Comparison of ENCODE assay signal across 7 mouse cellular contexts in genomic region chr16:34700165-34700827, GRCm38 (mm10). TPM values are rescaled to one million over a fixed set of nuclear protein-coding genes. Genes with fewer than 3 reads are reported as not detected.
A peak's percentile ranks its signal among the peaks of the same experiment; 100 is the strongest.
DNase-seq lines count a peak whose midpoint lies in the region; ATAC-seq and TF ChIP-seq lines count a peak whose summit lies in the region.

No protein-coding gene starts in this region.

- peak; percentile 90 for TF ChIP-seq CTCF in intestine, postnatal 0 days (IDR thresholded peaks at IDR 0.05; ENCODE audit: low read depth)

- ATAC-seq in intestine, postnatal 0 days = peak; percentile 56
- ATAC-seq in midbrain, embryonic 11.5 days (ENCODE audit: low FRiP score) = peak; percentile 57; the same call in 1 of the 2 replicates

- no peak overlapping the region for H3K27ac ChIP-seq in intestine, postnatal 0 days (ENCODE audit: low read depth, low read length)
- no peak overlapping the region for H3K27ac ChIP-seq in midbrain, embryonic 11.5 days (ENCODE audit: low read depth, low read length)

- no peak overlapping the region for H3K4me2 ChIP-seq in intestine, postnatal 0 days (replicated peaks; ENCODE audit: low read depth)
- H3K4me2 ChIP-seq in midbrain, embryonic 11.5 days = no peak overlapping the region

- intact Hi-C loops in left cerebral cortex, postnatal 36 days (cut with DNase I) = loop anchor here (1.0 to 10.0 kb wide), 5 partner anchors 33 to 505 kb away; no protein-coding TSS in a partner anchor

- DNase-seq in adrenal gland, postnatal 10 days = peak; percentile 82
- DNase-seq in embryo, embryonic 9.5 days (ENCODE audit: extremely low spot score) = peak; percentile 64
- peak; percentile 91 for DNase-seq in heart, adult 11 months
- peak; percentile 56 to 71 for DNase-seq in left cerebral cortex, postnatal 36 days (ENCODE audit: low spot score in 2 of 2)
- peak; percentile 97 for DNase-seq in midbrain, embryonic 11.5 days (ENCODE audit: low spot score, missing footprints)
- DNase-seq in spleen, adult 12 weeks (ENCODE audit: low spot score) = peak; percentile 17

- 0 out of 2 replicates have a peak, but pooled peaks cover under 1% of the 10 kb centered on the region for H3K36me3 ChIP-seq in intestine, postnatal 0 days (ENCODE audit: control insufficient read depth, insufficient read depth)
- H3K36me3 ChIP-seq in midbrain, embryonic 11.5 days (ENCODE audit: control insufficient read depth, insufficient read depth, low read length) = peaks cover 7% of the 10 kb centered on the region; the same call in 1 of the 2 replicates

- no peaks in the 10 kb centered on the region for H3K4me1 ChIP-seq in intestine, postnatal 0 days (replicated peaks; ENCODE audit: control insufficient read depth, insufficient read depth, low read length)
- no peaks in the 10 kb centered on the region for H3K4me1 ChIP-seq in midbrain, embryonic 11.5 days (ENCODE audit: control insufficient read depth, insufficient read depth, low read length)

- WGBS in intestine, postnatal 0 days = 14% methylated on average over 7 of the region's 7 CpGs
- WGBS in midbrain, embryonic 11.5 days = 39% methylated on average over 7 of the region's 7 CpGs

- no peak overlapping the region for H3K9ac ChIP-seq in intestine, postnatal 0 days (ENCODE audit: low read depth, low read length)
- no peak overlapping the region for H3K9ac ChIP-seq in midbrain, embryonic 11.5 days (ENCODE audit: low read length)

- no peaks in the 10 kb centered on the region for H3K9me3 ChIP-seq in intestine, postnatal 0 days (ENCODE audit: control insufficient read depth)
- H3K9me3 ChIP-seq in midbrain, embryonic 11.5 days (ENCODE audit: control insufficient read depth, low read length) = no peaks in the 10 kb centered on the region

- no peaks in the 10 kb centered on the region for H3K27me3 ChIP-seq in intestine, postnatal 0 days (replicated peaks; ENCODE audit: control insufficient read depth, insufficient read depth, low read length)
- no peaks in the 10 kb centered on the region for H3K27me3 ChIP-seq in midbrain, embryonic 11.5 days (ENCODE audit: control insufficient read depth, insufficient read depth, low read length)

- no peak overlapping the region for H3K4me3 ChIP-seq in intestine, postnatal 0 days (ENCODE audit: low read depth, low read length)
- H3K4me3 ChIP-seq in midbrain, embryonic 11.5 days (ENCODE audit: low read depth, low read length) = no peak overlapping the region

RNA-seq across cellular contexts. Expression of gene Ccdc14, which starts 9.9 kb away (rescaled TPM):
- total RNA-seq in adrenal gland, postnatal 10 days (2021) = 1 to 10 TPM; 4.0 to 6.5 TPM
- polyA plus RNA-seq in intestine, postnatal 0 days (2015; fragmentation: Nextera tagmentation; extraction: Ambion mirVana) = 1.7 and 1.8 TPM in 2 replicates
- 1 to 10 TPM; 2.4 TPM for total RNA-seq in left cerebral cortex, postnatal 36 days (2021)
- polyA plus RNA-seq in midbrain, embryonic 11.5 days (2014; fragmentation: Nextera tagmentation; extraction: Ambion mirVana) = 11.1 and 11.2 TPM in 2 replicates

RNA-seq across cellular contexts. Expression of gene Mylk, which starts 44.7 kb away (rescaled TPM):
- total RNA-seq in adrenal gland, postnatal 10 days (2021) = 10 to 100 TPM; 46.5 to 48.0 TPM
- polyA plus RNA-seq in intestine, postnatal 0 days (2015; fragmentation: Nextera tagmentation; extraction: Ambion mirVana) = 562 and 659 TPM in 2 replicates
- 10 to 100 TPM; 13.7 to 19.1 TPM for total RNA-seq in left cerebral cortex, postnatal 36 days (2021)
- 6.9 TPM in 2 replicates for polyA plus RNA-seq in midbrain, embryonic 11.5 days (2014; fragmentation: Nextera tagmentation; extraction: Ambion mirVana)

RNA-seq across cellular contexts. Expression of gene Ropn1, which starts 50.6 kb away (rescaled TPM):
- not detected for total RNA-seq in adrenal gland, postnatal 10 days (2021)
- polyA plus RNA-seq in intestine, postnatal 0 days (2015; fragmentation: Nextera tagmentation; extraction: Ambion mirVana) = not detected in 2 replicates
- under 1 TPM in 1 of 2 experiments, not detected in 1; 0.49 TPM for total RNA-seq in left cerebral cortex, postnatal 36 days (2021)
- polyA plus RNA-seq in midbrain, embryonic 11.5 days (2014; fragmentation: Nextera tagmentation; extraction: Ambion mirVana) = not detected in 2 replicates

Comparison
In these comparisons a context has a peak if more than half of its experiments do, and no peak if none do; other contexts are left out.
1. DNase-seq: peak in every context shown above with its lines; median percentile 97 in midbrain, embryonic 11.5 days; 91 in heart, adult 11 months; 82 in adrenal gland, postnatal 10 days; 64 in embryo, embryonic 9.5 days; 64 in left cerebral cortex, postnatal 36 days; 17 in spleen, adult 12 weeks.